Mouse (Mus musculus) frontal cortex, postnatal 36 days (tissue): Measurements from ENCODE around the gene Hist1h2ao.
A peak's percentile ranks its signal among the peaks of the same experiment; 100 is the strongest.
"Not testable (repeated sequence)": the region's sequence is repeated elsewhere in the genome, so short reads cannot be mapped to it uniquely, and the experiment has no call there.

ENCODE experiments used
- DNase-seq, 2 experiments: peaks; one replicate each; pipeline ENCODE4 v3.0.0; 2022; ENCODE audit warnings: low spot score in 2 of 2

Gene Hist1h2ao

GRCm38 (mm10) chr13:21811539-21811938 is 1.3 kb downstream of the Hist1h2ao start, which contains the start of gene Hist1h4m:
Gene Hist1h4m (plus strand): TSS chr13:21811746.
- DNase-seq: peak; percentile 40 to 64

GRCm38 (mm10) chr13:21812092-21812491 is 1.8 kb downstream of the Hist1h2ao start:
- not testable (repeated sequence) for DNase-seq

DNA sequence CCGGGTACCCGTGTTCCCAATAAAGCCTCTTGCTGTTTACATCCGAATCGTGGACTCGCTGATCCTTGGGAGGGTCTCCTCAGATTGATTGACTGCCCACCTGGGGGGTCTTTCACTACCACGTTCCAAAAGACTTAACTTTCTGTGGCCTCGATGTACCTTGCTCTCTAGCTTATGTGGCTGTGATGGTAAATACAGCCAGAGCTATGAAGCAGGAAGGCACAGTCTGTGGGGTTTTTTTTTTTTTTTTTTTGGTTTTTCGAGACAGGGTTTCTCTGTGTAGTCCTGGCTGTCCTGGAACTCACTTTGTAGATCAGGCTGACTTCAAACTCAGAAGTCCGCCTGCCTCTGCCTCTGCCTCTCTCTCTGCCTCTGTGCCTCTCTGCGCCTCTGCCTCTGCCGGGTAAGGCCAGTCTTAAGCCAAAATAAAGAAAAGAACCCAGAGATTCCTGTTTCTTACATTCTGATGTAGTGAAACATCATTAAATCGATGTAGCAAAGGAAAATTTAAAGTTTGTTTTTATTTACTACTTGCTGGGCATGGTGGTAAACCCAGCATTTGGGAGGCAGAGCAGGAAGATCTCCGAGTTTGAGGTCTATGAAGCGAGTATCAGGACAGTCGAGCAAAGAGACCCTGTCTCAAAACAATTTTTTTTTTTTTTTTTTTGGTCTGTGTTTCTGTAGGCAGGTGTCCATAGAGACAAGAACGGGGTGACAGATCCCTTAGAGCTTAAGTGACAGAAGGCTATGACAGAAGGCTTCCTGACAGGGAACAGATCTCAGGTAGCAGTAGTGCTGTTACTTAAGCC is 10.0 kb downstream of the Hist1h2ao start:
- not testable (repeated sequence) for DNase-seq

DNA sequence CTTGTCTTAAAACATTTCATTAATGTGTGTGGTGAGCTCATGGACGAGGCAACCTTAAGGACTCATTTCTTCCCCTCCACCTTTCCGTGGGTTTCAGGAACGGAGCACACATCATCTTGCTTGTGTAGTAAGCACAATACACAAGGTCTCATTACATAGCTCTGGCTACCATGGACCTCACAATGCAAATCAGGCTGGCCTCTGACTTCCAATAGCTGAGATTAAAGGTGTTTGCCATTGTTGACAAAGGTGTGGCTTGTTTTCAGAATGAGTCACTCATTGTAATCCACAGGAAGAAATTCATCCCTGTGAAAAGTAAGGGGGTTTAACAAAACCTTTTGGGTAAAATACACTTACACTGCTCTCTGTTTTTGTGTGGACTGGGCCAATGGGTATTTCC is 18.2 kb downstream of the Hist1h2ao start:
- no peak for DNase-seq

DNA sequence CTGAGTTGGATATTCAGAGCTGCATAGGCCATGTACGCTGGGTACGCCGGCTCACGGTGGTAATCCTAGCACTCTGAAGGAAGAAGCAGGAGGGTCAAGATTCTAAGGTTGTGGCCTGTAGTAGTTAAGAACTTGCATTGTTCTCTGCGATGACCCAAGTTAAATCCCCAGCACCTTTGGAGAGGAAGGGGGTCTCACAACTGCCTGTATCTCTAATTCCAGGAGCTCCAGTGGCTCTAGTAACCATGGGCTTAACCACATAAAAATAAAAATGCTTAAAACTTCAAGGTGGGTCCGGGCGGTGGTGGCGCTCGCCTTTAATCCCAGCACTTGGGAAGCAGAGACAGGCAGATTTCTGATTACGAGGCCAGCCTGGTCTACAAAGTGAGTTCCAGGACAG is 20.1 kb downstream of the Hist1h2ao start:
- no peak for DNase-seq

DNA sequence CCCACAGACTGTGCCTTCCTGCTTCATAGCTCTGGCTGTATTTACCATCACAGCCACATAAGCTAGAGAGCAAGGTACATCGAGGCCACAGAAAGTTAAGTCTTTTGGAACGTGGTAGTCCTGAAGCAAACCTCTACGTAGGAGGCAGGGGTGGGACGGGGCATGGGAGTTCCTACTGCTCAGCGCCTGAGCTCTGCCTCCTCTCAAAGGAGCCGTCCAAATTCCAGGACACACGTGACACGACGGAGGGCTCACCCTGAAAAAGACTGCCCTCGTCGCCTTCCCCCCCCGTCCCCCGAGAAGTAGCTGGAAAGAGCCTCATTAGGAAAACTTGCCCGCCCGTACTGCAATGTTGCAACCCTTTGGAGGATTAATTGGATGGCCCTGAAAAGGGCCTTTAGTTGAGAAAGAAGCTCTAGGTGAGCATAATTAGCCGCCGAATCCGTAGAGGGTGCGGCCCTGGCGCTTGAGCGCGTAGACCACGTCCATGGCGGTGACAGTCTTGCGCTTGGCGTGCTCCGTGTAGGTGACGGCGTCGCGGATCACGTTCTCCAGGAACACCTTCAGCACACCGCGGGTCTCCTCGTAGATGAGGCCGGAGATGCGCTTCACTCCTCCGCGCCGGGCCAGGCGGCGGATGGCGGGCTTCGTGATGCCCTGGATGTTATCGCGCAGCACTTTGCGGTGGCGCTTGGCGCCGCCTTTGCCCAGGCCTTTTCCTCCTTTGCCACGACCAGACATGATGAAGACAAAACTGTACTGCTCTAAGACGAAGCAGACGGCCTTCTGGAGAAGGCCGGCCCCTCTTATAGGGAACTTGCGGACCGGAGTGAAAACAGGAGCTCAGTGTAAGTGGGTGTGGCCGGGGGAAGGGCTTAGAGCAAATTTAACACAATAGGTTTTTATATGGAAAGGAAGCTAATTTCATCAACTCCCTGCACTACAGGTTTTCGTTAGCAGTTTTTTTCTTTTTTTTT is 21.4 kb downstream of the Hist1h2ao start, which contains the start of gene Hist1h4n:
Gene Hist1h4n, minus strand, starts transcription at position 779 of the 977 bp plus-strand sequence.
- peak; percentile 36 to 56 for DNase-seq

- not testable (repeated sequence) for DNase-seq
Measured at GRCm38 (mm10) chr13:21833461-21833860, 23.2 kb downstream of the Hist1h2ao start, which contains the start of the genes Hist1h2ap and Hist1h2br. Gene Hist1h2ap (minus strand): TSS chr13:21833507. Gene Hist1h2br (plus strand): TSS chr13:21833743.

- not testable (repeated sequence) for DNase-seq
Measured at GRCm38 (mm10) chr13:21840508-21840907, 30.2 kb downstream of the Hist1h2ao start.

GRCm38 (mm10) chr13:21846356-21846755 is 36.1 kb downstream of the Hist1h2ao start:
- not testable (repeated sequence) for DNase-seq

GRCm38 (mm10) chr13:21847883-21848282 is 37.6 kb downstream of the Hist1h2ao start:
- DNase-seq: no peak

DNA sequence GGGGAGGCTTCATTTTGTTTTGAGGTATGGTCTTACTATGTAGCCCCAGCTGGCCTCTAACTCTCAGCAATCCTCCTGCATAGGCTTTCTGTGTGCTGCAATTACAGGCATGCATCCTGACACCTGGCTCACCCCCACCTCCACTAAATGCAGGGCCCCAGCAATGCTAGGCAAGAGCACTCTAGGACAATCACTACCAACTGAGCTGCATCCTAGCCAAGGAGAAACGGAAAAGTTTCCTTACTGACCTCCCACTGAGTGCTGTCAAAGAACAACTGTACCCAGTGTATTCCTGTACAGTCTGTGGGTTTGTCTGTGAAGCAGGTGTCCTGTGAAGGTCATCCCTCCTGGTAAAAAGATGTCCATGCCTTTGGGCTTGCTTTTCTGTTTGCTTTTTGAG is 40.4 kb downstream of the Hist1h2ao start:
- DNase-seq: not testable (repeated sequence)

GRCm38 (mm10) chr13:21852215-21852945 is 42.1 kb downstream of the Hist1h2ao start:
- DNase-seq: no peak

DNA sequence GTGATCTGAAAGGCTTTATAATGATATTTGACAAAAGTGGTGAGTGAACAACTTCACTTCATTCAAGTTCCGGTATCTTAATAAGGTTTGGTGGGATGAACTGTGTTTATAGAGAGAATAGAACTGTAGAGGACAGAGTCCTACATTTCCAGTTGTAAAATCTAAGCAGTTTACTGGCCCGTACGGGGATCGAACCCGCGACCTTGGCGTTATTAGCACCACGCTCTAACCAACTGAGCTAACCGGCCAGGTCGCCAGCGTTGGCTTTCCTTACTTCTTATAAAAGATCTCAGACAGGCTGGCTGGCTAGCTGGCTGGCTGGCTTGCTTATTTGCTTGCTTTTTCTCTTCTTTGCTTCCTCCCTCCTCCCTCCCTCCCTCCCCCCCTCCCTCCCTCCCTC is 44.9 kb downstream of the Hist1h2ao start:
- DNase-seq: peak; percentile 93

DNA sequence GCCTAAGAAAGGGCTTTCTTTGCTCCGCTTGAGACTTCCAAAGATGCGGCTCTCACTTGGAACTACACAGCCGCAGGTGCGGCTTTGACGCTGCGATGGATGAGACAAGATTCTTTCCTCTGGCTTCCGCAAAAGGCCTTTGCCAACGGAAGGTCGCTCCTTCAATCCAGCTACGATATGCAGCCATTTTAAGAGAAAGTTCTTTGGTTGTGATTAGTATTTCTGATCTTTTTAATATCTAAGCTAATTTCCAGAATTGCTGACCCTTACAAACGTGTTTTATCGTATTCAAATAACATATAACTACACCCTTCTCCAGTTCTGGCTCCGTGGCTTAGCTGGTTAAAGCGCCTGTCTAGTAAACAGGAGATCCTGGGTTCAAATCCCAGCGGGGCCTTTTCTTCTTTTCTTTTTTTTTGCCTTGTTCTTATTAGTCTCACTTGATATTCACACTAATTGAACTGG is 45.5 kb downstream of the Hist1h2ao start:
- DNase-seq: peak; percentile 53 to 79
